Mouse (Mus musculus) spleen, adult 2 months (tissue): ENCODE data around the gene Kat7.

ENCODE experiments used
- CTCF ChIP-seq: fragments of 200-500 bp; IDR thresholded peaks from 2 replicates; pipeline ENCODE4 v1.5.1; 2011; ENCODE audit warnings: mild to moderate bottlenecking, inconsistent platforms; ENCODE audit not compliant: insufficient read depth, insufficient read length, insufficient replicate concordance; ENCODE audit errors: extremely low read depth
- POLR2A ChIP-seq: fragments of 200-500 bp; IDR thresholded peaks from 2 replicates; pipeline ENCODE4 v1.6.1; 2011; ENCODE audit warnings: low read depth, low read length, inconsistent platforms

- TF ChIP-seq POLR2A = no peak
- TF ChIP-seq CTCF = no peak
Measured at GRCm38 (mm10) chr11:95334448-95335060, 24.5 kb upstream of the Kat7 start.
